In genomic region chrX:56384142-56384541, GRCm38 (mm10) we compare ENCODE assay signal across 12 mouse cellular contexts. TPM values are rescaled to one million over a fixed set of nuclear protein-coding genes. Genes with fewer than 3 reads are reported as not detected.
DNase-seq lines count a peak whose midpoint lies in the region.
"Had no signal": no experiment of that assay in that cellular context is flagged by ENCODE, and none has a peak within 500 bp of the region (broad histone marks: within the 10 kb centered on the region; RNA-seq: fewer than 3 reads in every experiment).

No protein-coding gene starts in this region.

- DNase-seq in adrenal gland, postnatal 14 days: peak; percentile 28
- DNase-seq in adrenal gland, adult (ENCODE audit: inconsistent age in 2 of 2, low spot score in 1 of 2): no peak
- peak; percentile 14 to 30 for DNase-seq in kidney, postnatal 4 days
- no peak for DNase-seq in kidney, adult 9 months
- peak; percentile 14 for DNase-seq in R1 (ENCODE audit: low read depth, low spot score)
- DNase-seq in mesoderm, embryonic 11.5 days (ENCODE audit: low read depth, low spot score): peak; percentile 58
- no peak for DNase-seq in gastrocnemius, adult 18-20 months (ENCODE audit: low spot score)
- no peak for DNase-seq in lung, postnatal 25 days (ENCODE audit: low spot score)
- DNase-seq: cerebellum, adult 9-10 months; gastrocnemius, postnatal 10 days; right cerebral cortex, postnatal 4 days; thymus, postnatal 14 days had no signal

RNA-seq across cellular contexts. Expression of gene Smim10l2a, which starts 9.8 kb away (rescaled TPM):
- total RNA-seq in adrenal gland, postnatal 14 days (2021): 0.56 and 1.4 TPM in 2 replicates
- total RNA-seq in gastrocnemius, adult 18-20 months (2021): under 1 TPM in 1 of 2 experiments, not detected in 1; 0.09 TPM

RNA-seq across cellular contexts. Expression of gene Zfp449, which starts 37.9 kb away (rescaled TPM):
- 3.2 and 3.8 TPM in 2 replicates for total RNA-seq in adrenal gland, postnatal 14 days (2021)
- total RNA-seq in gastrocnemius, adult 18-20 months (2021): 1 to 10 TPM; 2.4 to 2.8 TPM

Comparison
In these comparisons a context has a peak if more than half of its experiments do, and no peak if none do; other contexts are left out.
1. DNase-seq: peak in adrenal gland, postnatal 14 days (single experiment), kidney, postnatal 4 days (2 of 2), R1 (single experiment) and mesoderm, embryonic 11.5 days (single experiment); none in adrenal gland, adult (0 of 2), kidney, adult 9 months (single experiment), gastrocnemius, adult 18-20 months (single experiment) and lung, postnatal 25 days (single experiment).